Mouse (Mus musculus) lung, embryonic 15.5 days (tissue): ENCODE measurements at regions not wholly inside any gene's neighbourhood (a gene's known extent, or its start where the extent isn't known, plus 50 kb on each side); places are given as distances from the start of the nearest gene placed in this dataset.

ENCODE experiments used
- ATAC-seq: fragments of 200-750 bp; cut with Nextera tagmentation; 2 replicates; pipeline ENCODE4 v1.8.0; 2017; ENCODE audit warnings: moderate number of reproducible peaks, borderline replicate concordance; ENCODE audit not compliant: low FRiP score, low TSS enrichment; ENCODE audit errors: extremely low read depth
- H3K27ac ChIP-seq: fragments of 300-500 bp; sonication (generic); 2 replicates; pipeline ENCODE4 v1.5.1; 2015; ENCODE audit warnings: moderate library complexity, mild to moderate bottlenecking, inconsistent platforms
- H3K27me3 ChIP-seq: fragments of 300-500 bp; sonication (generic); 2 replicates; pipeline ENCODE4 v1.6.1; 2015; ENCODE audit warnings: inconsistent platforms
- H3K36me3 ChIP-seq: fragments of 300-500 bp; sonication (generic); 2 replicates; pipeline ENCODE4 v1.6.1; 2015; ENCODE audit warnings: inconsistent platforms
- H3K4me1 ChIP-seq: fragments of 300-500 bp; sonication (generic); 2 replicates; pipeline ENCODE4 v1.6.1; 2015; ENCODE audit warnings: inconsistent platforms
- H3K4me2 ChIP-seq: fragments of 300-500 bp; sonication (generic); 2 replicates; pipeline ENCODE4 v1.6.1; 2015; ENCODE audit warnings: inconsistent platforms, mild to moderate bottlenecking, moderate library complexity
- H3K4me3 ChIP-seq: fragments of 300-500 bp; sonication (generic); 2 replicates; pipeline ENCODE4 v1.5.1; 2015; ENCODE audit warnings: mild to moderate bottlenecking, inconsistent platforms
- H3K9ac ChIP-seq: fragments of 300-500 bp; sonication (generic); 2 replicates; pipeline ENCODE4 v1.6.1; 2015; ENCODE audit warnings: inconsistent platforms
- H3K9me3 ChIP-seq: fragments of 300-500 bp; sonication (generic); 2 replicates; pipeline ENCODE4 v1.6.1; 2016; ENCODE audit warnings: inconsistent platforms
- WGBS: fragments of 180-500 bp; shearing (Covaris S2); methylation state at CpG from one replicate; pipeline ENCODE4 v1.1.7; 2015; 5-methylcytosine and 5-hydroxymethylcytosine counted together

DNA sequence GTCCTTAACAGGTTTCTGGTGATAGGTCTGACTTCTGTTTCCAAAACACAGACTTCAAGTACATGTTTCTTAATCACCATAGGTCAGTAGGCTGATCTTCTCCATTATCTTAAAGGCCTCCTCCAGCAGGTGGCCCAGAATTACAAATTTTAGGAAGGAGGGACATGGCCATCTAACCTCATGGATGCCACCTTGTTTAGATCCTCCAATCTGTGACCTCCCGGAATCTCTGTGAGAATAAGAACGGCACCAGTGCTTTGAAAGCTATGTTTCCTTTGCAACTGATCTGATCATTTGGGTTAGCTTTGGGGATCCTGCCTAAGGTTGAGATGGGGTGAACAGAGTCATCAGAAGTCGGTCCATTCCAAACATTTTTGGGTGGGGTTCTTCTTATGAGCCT lies 209.4 kb upstream of the Btbd3 start:
- H3K36me3 ChIP-seq: no peaks in the 10 kb centered on the region
- H3K27me3 ChIP-seq: no peaks in the 10 kb centered on the region
- 96% methylated on average over 3 of the region's 3 CpGs for WGBS
- ATAC-seq: no peak
- no peak overlapping the region for H3K27ac ChIP-seq
- H3K4me1 ChIP-seq: peaks cover 19% of the 10 kb centered on the region
- H3K4me2 ChIP-seq: no peak overlapping the region
- H3K9ac ChIP-seq: no peak overlapping the region
- H3K9me3 ChIP-seq: no peaks in the 10 kb centered on the region
- no peak overlapping the region for H3K4me3 ChIP-seq

DNA sequence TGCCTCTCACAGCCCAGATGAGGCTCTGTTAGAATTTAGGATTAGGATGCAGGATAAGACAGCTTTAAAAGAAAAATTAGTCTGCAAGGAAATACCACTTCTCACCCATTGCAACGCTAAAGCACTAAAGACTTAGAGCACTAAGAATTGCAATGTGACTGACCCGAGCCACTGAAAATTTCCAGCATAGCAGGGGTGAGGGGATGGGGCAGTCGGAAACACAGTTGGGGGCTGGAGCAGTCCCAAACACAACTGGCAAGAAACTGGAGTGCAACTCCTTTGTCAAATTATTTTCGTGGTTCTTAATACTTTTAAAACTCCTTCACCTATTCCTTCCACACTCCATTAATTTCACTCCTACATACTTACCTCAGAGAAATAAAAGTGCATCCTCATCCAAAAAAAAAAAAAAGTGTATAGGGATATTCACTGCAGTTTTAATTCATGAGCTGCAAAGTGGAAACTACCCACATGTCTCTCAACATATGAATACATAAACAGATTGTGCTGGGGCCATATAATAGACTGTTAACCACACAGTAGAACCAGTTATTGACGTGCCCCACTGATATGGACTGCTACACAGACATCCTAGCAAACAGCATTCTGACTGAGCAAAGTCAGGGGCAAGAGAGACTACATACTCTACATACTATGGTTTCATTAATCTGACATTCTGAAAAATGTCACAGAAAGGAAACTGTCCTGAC lies 210.3 kb upstream of the Btbd3 start:
- no peaks in the 10 kb centered on the region for H3K9me3 ChIP-seq
- H3K27me3 ChIP-seq: no peaks in the 10 kb centered on the region
- H3K4me1 ChIP-seq: peaks cover 22% of the 10 kb centered on the region
- peak; percentile 77; the same call in 1 of the 2 replicates for ATAC-seq
- no peak overlapping the region for H3K4me3 ChIP-seq
- no peaks in the 10 kb centered on the region for H3K36me3 ChIP-seq
- 26% methylated on average over 5 of the region's 5 CpGs for WGBS
- H3K9ac ChIP-seq: no peak overlapping the region
- peak overlapping the region; percentile 61 for H3K27ac ChIP-seq
- no peak overlapping the region for H3K4me2 ChIP-seq

- Histone ChIP-seq H3K9ac (no peak overlapping the region), H3K4me1 (peaks cover 10% of the 10 kb centered on the region; the same call in 1 of the 2 replicates), H3K4me2 (no peak overlapping the region), H3K27me3 (no peaks in the 10 kb centered on the region), H3K9me3 (no peaks in the 10 kb centered on the region), H3K4me3 (no peak overlapping the region), H3K36me3 (no peaks in the 10 kb centered on the region), H3K27ac (peak overlapping the region; percentile 63; the same call in 1 of the 2 replicates)
- WGBS: 32% methylated on average over 6 of the region's 6 CpGs
- no peak for ATAC-seq
Observed at GRCm38 (mm10) chr2:138040706-138041105, 215.7 kb upstream of the Btbd3 start.

DNA sequence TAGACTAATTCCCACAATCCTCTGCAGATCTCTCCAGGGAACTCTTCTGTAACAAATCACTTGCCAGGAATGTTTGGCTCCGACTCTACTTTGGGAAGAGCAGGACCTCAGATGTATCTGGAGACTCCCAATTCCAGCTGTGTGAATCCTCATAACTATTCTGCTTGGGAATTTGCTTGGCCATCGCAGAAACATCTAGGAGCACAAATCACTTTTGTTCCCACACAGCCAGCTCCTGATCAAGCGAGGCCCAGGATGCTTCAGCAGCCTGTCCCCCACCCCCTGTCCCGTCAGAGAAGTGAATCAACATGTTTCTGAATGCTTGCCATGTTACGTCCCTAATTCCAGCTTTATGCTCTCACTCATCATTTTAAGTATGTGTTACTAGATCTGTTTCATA lies 216.1 kb upstream of the Btbd3 start:
- H3K27ac ChIP-seq: peak overlapping the region; percentile 63
- WGBS: 27% methylated on average over 5 of the region's 5 CpGs
- ATAC-seq: peak; percentile 96

DNA sequence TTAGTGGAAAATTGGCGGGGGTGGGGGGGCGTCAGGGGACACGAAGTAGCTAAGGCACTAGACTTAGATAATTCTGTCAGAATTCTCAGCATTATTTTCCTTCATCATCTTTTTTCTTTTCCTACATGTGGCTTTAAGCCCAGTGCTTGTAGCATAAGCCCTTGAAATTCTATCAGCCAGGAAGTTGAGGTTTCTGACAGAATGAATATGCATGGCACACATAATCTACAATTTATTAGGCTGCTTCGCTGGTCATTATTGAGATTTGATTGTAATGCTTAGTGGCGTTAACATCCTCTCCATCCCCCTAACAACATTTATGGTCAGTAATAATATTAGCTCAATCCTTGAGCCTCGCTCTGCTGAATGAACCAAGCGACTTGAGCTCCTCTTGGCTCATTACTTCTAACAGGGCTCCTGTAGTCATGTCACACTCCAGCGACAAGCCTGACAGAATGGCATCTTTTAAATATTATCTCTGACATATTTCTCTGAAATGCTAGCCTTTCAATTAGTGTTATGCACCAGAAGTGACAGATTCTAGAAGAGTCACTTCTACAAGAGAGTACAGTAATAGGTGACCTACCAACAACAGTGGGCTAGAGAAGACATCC lies 222.1 kb upstream of the Btbd3 start:
- no peaks in the 10 kb centered on the region for H3K9me3 ChIP-seq
- 78% methylated on average over 8 of the region's 8 CpGs for WGBS
- no peaks in the 10 kb centered on the region for H3K36me3 ChIP-seq
- no peak overlapping the region for H3K4me3 ChIP-seq
- no peak for ATAC-seq
- no peak overlapping the region for H3K9ac ChIP-seq
- H3K4me2 ChIP-seq: no peak overlapping the region
- no peak overlapping the region for H3K27ac ChIP-seq
- H3K27me3 ChIP-seq: no peaks in the 10 kb centered on the region
- H3K4me1 ChIP-seq: no peaks in the 10 kb centered on the region

More for the DNA sequence above, 216.1 kb upstream of the Btbd3 start:
- Histone ChIP-seq H3K4me2 (no peak overlapping the region), H3K4me1 (peaks cover 10% of the 10 kb centered on the region; the same call in 1 of the 2 replicates), H3K9ac (no peak overlapping the region), H3K36me3 (no peaks in the 10 kb centered on the region), H3K27me3 (no peaks in the 10 kb centered on the region), H3K4me3 (no peak overlapping the region), H3K9me3 (no peaks in the 10 kb centered on the region)

DNA sequence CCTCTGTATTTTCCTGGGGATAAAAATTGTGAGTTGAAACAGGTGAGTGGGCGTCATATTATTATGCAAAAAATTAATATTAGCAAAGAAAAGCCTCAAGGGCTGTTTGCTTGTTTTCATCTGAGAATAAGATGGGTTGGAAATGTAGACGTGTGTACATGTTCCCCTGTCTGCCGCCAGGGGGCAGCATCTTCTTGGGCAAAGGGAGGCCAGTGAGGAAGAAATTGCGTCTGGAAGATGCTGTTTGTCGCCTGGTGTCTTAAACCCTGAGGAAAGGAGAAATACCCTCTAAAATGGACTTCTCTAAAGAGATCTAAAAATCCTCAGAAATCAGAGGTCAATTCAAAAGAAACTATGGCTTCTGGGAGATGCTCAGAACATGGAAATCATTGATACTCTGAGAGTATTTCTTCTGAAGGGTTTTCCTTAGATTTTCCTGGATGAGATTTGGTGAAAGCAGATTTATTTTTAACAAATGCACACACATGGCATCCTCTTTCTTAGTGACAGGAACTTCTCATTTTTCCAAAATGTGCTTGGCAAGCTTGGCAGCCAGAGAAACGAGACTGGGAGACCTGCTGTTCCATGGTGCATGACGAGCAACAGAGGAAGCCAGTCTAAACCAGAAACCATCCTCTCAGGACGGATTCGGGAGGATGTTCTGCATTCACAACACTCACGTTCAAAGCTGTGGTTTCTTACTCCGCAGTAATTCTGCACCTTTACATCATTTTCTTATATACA lies 222.8 kb upstream of the Btbd3 start:
- no peak overlapping the region for H3K4me2 ChIP-seq
- no peak overlapping the region for H3K27ac ChIP-seq
- no peak overlapping the region for H3K4me3 ChIP-seq
- H3K36me3 ChIP-seq: no peaks in the 10 kb centered on the region
- no peaks in the 10 kb centered on the region for H3K4me1 ChIP-seq
- peak; percentile 42; the same call in 1 of the 2 replicates for ATAC-seq
- no peaks in the 10 kb centered on the region for H3K9me3 ChIP-seq
- H3K9ac ChIP-seq: no peak overlapping the region
- H3K27me3 ChIP-seq: no peaks in the 10 kb centered on the region
- WGBS: 28% methylated on average over 11 of the region's 11 CpGs

DNA sequence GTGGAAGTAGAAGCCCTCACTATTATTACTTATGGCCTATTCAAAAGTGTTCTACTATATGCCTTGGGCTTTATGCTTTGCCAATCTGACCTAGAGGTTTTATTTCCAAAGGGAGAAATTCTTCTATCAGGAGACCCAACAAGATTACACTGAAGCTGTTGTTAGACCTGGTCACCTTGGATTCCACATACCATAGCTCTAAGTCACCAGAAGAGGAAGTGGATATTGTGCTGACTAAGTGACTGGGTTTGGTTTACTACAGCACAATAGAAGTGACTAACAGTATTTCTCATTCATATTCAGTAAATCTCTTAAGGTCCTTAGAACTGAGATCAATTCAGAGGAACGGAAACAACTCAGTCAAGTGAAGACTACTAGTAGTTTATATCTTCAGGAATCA lies 229.0 kb upstream of the Btbd3 start:
- Histone ChIP-seq H3K9me3 (no peaks in the 10 kb centered on the region), H3K4me3 (no peak overlapping the region), H3K4me1 (no peaks in the 10 kb centered on the region), H3K4me2 (no peak overlapping the region), H3K27me3 (no peaks in the 10 kb centered on the region), H3K27ac (no peak overlapping the region), H3K9ac (no peak overlapping the region), H3K36me3 (no peaks in the 10 kb centered on the region)
- no peak for ATAC-seq
- 91% methylated on average over 1 of the region's 1 CpGs for WGBS

DNA sequence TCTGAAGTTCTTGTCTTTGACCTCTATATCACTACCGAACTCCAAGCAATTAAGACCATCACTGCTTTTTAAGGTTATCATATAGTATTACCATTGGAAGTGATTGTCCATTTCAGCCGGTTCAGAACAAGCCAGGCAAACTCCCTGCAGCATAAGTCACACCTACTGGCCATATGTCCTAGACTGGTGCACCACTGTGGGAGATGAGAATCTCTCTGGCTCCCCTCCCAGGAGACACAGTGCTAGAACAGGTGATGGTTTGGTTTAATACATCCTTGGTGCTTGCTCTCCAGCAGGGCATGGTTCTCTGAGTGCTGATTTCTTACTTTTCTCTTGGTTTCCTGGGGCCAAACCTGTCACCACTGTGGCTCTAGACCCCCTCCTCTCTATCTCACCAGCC lies 232.8 kb upstream of the Btbd3 start:
- H3K4me1 ChIP-seq: no peaks in the 10 kb centered on the region
- H3K9ac ChIP-seq: no peak overlapping the region
- ATAC-seq: no peak
- no peaks in the 10 kb centered on the region for H3K36me3 ChIP-seq
- H3K4me3 ChIP-seq: no peak overlapping the region
- no peaks in the 10 kb centered on the region for H3K27me3 ChIP-seq
- no peak overlapping the region for H3K4me2 ChIP-seq
- H3K27ac ChIP-seq: no peak overlapping the region
- 75% methylated on average over 2 of the region's 2 CpGs for WGBS
- no peaks in the 10 kb centered on the region for H3K9me3 ChIP-seq

DNA sequence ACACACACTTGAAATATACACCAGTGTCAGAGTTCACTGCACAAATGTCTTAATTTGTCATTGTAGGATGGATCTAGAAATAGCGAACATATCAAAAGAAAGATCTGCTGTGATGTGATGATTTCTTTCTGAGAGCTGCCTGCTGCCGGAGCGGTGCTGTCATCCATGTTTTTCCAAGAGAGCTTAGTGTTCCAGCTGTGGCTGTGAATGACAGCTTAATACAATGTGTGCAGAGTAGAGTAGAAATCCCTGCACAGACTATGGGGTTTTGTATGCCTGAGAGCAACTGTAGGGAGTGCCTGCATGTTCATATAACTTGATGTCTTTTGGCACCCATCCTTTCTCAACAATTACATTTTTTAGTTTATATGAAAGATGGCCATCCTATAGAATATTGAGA lies 274.6 kb upstream of the Btbd3 start:
- WGBS: 37% methylated on average over 3 of the region's 3 CpGs
- no peaks in the 10 kb centered on the region for H3K27me3 ChIP-seq
- H3K36me3 ChIP-seq: no peaks in the 10 kb centered on the region
- H3K4me3 ChIP-seq: no peak overlapping the region
- H3K9ac ChIP-seq: no peak overlapping the region
- no peak overlapping the region; the same call in 1 of the 2 replicates for H3K27ac ChIP-seq
- H3K4me1 ChIP-seq: no peaks in the 10 kb centered on the region
- H3K4me2 ChIP-seq: no peak overlapping the region
- ATAC-seq: no peak; the same call in 1 of the 2 replicates
- H3K9me3 ChIP-seq: no peaks in the 10 kb centered on the region

DNA sequence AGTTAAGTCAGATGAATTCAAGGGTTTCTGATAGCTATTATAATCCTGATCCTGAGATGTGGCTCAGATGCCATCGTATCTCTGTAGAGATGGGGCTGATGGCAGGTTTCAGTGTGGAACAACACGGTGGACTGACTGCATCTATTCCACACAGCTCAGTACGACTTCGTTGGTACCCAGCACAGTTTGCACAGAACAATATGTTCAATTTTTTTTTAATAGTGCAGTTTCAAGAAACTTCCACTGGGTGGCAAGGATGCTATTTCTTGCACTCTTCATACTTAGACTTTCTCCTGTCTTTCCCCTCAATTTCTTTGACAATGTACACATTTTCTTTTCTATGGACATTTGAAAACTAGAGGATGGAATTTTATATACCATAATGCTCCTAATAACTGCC lies 278.6 kb upstream of the Btbd3 start:
- Histone ChIP-seq H3K27ac (no peak overlapping the region), H3K27me3 (no peaks in the 10 kb centered on the region), H3K9me3 (no peaks in the 10 kb centered on the region), H3K4me3 (no peak overlapping the region), H3K4me2 (no peak overlapping the region), H3K36me3 (no peaks in the 10 kb centered on the region), H3K9ac (no peak overlapping the region), H3K4me1 (no peaks in the 10 kb centered on the region)
- no peak for ATAC-seq
- 37% methylated on average over 4 of the region's 4 CpGs for WGBS

GRCm38 (mm10) chr2:137974651-137975050 lies 281.7 kb upstream of the Btbd3 start:
- Histone ChIP-seq H3K4me3 (no peak overlapping the region), H3K9me3 (no peaks in the 10 kb centered on the region), H3K27ac (no peak overlapping the region), H3K4me2 (no peak overlapping the region), H3K9ac (no peak overlapping the region), H3K36me3 (no peaks in the 10 kb centered on the region), H3K4me1 (no peaks in the 10 kb centered on the region), H3K27me3 (no peaks in the 10 kb centered on the region)
- 63% methylated on average over 3 of the region's 3 CpGs for WGBS
- no peak for ATAC-seq

- no peaks in the 10 kb centered on the region for H3K4me1 ChIP-seq
- H3K27ac ChIP-seq: no peak overlapping the region
- H3K9me3 ChIP-seq: no peaks in the 10 kb centered on the region
- H3K27me3 ChIP-seq: no peaks in the 10 kb centered on the region
- 60% methylated on average over 4 of the region's 4 CpGs for WGBS
- H3K9ac ChIP-seq: no peak overlapping the region
- H3K4me3 ChIP-seq: no peak overlapping the region
- no peak overlapping the region for H3K4me2 ChIP-seq
- no peak for ATAC-seq
- no peaks in the 10 kb centered on the region for H3K36me3 ChIP-seq
Observed at GRCm38 (mm10) chr2:137969156-137969555, 287.2 kb upstream of the Btbd3 start.
